Comparison of ENCODE assay signal across 8 mouse cellular contexts in the genomic region with DNA sequence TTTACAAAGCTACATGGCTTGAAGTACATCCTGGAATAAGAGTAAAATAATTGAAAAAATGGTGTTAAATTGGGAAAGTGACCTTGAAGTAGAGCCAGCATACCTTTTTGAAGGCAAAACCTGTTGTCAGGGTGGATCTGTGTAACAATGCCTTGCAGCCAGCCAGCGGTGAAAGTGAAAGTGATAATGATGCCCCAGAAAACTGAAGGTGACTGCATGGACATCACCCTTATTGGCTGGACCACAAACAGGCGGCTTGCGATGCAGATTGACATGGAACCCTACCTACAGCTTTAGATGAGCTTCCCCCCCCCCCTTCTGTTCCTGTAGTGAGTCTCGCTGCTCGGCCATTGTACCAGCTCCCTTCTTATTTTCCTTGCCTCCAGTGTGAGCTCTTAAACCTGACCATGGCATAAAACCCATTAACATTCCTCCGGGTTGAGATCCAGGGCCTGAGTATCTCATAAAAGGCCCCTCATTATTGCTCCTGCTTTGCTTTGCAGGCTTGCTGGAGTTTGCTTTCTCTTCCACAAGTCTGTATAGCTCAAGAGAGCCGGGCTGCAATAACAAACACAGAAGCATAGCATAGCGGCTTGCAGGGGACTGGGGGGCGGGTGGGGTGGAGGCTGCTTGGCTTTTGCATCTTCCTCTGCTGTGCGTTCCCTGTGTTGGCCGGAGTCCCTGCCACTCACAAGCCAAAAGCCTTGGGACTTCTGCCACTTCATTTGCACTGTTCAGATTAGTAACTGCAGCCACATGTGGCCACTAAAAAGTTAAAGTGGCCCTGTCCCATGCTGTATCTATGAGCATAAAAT.
DNase-seq lines count a peak whose midpoint lies in the region; ATAC-seq and TF ChIP-seq lines count a peak whose summit lies in the region.

No protein-coding gene starts in this region.

- no peak overlapping the region for H3K4me2 ChIP-seq in lung, embryonic 16.5 days (ENCODE audit: low read depth, low read length)
- H3K4me2 ChIP-seq in limb, embryonic 15.5 days: peak overlapping the region; percentile 1; the same call in 1 of the 2 replicates

- TF ChIP-seq POLR2A in brain, embryonic 14.5 days (IDR thresholded peaks at IDR 0.05; ENCODE audit: borderline replicate concordance, extremely low read depth, insufficient read depth, insufficient read length, poor library complexity, severe bottlenecking): no peak

- H3K4me3 ChIP-seq in lung, embryonic 16.5 days (ENCODE audit: low read length): no peak overlapping the region
- no peak overlapping the region for H3K4me3 ChIP-seq in limb, embryonic 15.5 days

- H3K27me3 ChIP-seq in lung, embryonic 16.5 days (ENCODE audit: control insufficient read depth, insufficient read depth, low read depth, low read length): no peaks in the 10 kb centered on the region
- H3K27me3 ChIP-seq in limb, embryonic 15.5 days: no peaks in the 10 kb centered on the region

- H3K9me3 ChIP-seq in lung, embryonic 16.5 days (ENCODE audit: control insufficient read depth, low read length): no peaks in the 10 kb centered on the region
- no peaks in the 10 kb centered on the region for H3K9me3 ChIP-seq in limb, embryonic 15.5 days

- 0 out of 2 replicates have a peak, but pooled peaks have one; percentile 26 for ATAC-seq in lung, embryonic 16.5 days (ENCODE audit: low read depth)
- 0 out of 2 replicates have a peak, but pooled peaks have one; percentile 48 for ATAC-seq in limb, embryonic 15.5 days (ENCODE audit: insufficient number of reproducible peaks, low FRiP score, low TSS enrichment, low read depth)

- no peak overlapping the region for H3K9ac ChIP-seq in lung, embryonic 16.5 days (ENCODE audit: low read length)
- H3K9ac ChIP-seq in limb, embryonic 15.5 days: no peak overlapping the region

- no peak for DNase-seq in lung, adult 18-20 months
- DNase-seq in brain, embryonic 14.5 days (ENCODE audit: low read depth): peak; percentile 74
- DNase-seq in gastrocnemius, postnatal 10 days: peak; percentile 35
- no peak for DNase-seq in urinary bladder, postnatal 10 days (ENCODE audit: low spot score)
- no peak for DNase-seq in natural killer cell, adult 2 months (ENCODE audit: low spot score in 2 of 2)
- no peak for DNase-seq in left cerebral cortex, adult 9 months (ENCODE audit: low spot score in 2 of 2)

- TF ChIP-seq CTCF in brain, embryonic 14.5 days (IDR thresholded peaks at IDR 0.05; ENCODE audit: borderline replicate concordance, extremely low read depth, insufficient read depth, insufficient read length): no peak

- H3K36me3 ChIP-seq in lung, embryonic 16.5 days (ENCODE audit: control insufficient read depth, insufficient read depth, low read length): no peaks in the 10 kb centered on the region
- H3K36me3 ChIP-seq in limb, embryonic 15.5 days: no peaks in the 10 kb centered on the region

- WGBS in lung, embryonic 16.5 days: 50% methylated on average over 11 of the region's 11 CpGs
- WGBS in limb, embryonic 15.5 days: 28% methylated on average over 11 of the region's 11 CpGs

- no peak overlapping the region for H3K27ac ChIP-seq in lung, embryonic 16.5 days (ENCODE audit: low read length)
- H3K27ac ChIP-seq in limb, embryonic 15.5 days: peak overlapping the region; percentile 29; the same call in 1 of the 2 replicates

- H3K4me1 ChIP-seq in lung, embryonic 16.5 days (replicated peaks; ENCODE audit: control insufficient read depth, insufficient read depth, low read length): no peaks in the 10 kb centered on the region
- H3K4me1 ChIP-seq in limb, embryonic 15.5 days: peaks cover 10% of the 10 kb centered on the region; the same call in 1 of the 2 replicates

Comparison
In these comparisons a context has a peak if more than half of its experiments do, and no peak if none do; other contexts are left out.
1. DNase-seq: peak in brain, embryonic 14.5 days (single experiment) and gastrocnemius, postnatal 10 days (single experiment); none in lung, adult 18-20 months (0 of 2), urinary bladder, postnatal 10 days (single experiment), natural killer cell, adult 2 months (0 of 2) and left cerebral cortex, adult 9 months (0 of 2).